In the genomic region with DNA sequence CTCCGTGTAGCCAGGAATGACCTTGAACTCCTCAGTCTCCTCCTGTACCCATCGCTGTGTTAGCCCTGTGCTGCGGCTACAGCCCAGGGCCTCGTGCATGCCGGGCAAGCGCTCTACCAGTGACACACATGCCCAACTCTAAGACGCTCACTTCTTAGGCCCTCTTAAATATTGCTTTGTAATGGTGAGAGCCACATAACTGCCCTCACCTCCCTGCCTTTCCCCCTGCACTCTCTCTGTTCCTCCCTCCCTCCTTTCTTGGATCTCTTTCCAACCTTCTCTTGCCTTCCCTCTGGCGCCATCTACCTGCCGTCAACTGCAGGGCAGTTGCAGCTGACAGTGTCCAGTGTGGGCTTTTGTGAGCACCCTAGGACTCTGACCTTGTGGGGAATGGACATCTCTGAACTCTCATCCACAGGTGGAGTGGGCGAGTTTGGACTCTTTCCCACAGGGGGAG, we compare ENCODE assay signal across 8 mouse cellular contexts. TPM values are rescaled to one million over a fixed set of nuclear protein-coding genes. Genes with fewer than 3 reads are reported as not detected.
A peak's percentile ranks its signal among the peaks of the same experiment; 100 is the strongest.
DNase-seq lines count a peak whose midpoint lies in the region; ATAC-seq and TF ChIP-seq lines count a peak whose summit lies in the region.

No protein-coding gene starts in this region.

- no peak overlapping the region for H3K4me2 ChIP-seq in embryonic facial prominence, embryonic 14.5 days (ENCODE audit: low read depth, low read length)
- H3K4me2 ChIP-seq in heart, embryonic 11.5 days: no peak overlapping the region
- H3K4me2 ChIP-seq in kidney, embryonic 15.5 days: no peak overlapping the region
- no peak overlapping the region for H3K4me2 ChIP-seq in limb, embryonic 15.5 days
- H3K4me2 ChIP-seq in midbrain, postnatal 0 days (ENCODE audit: low read depth, low read length, poor library complexity, severe bottlenecking): no peak overlapping the region

- no peak overlapping the region for H3K27ac ChIP-seq in bone marrow, adult 2 months (ENCODE audit: control insufficient read depth, insufficient read depth, low read depth, low read length, poor library complexity)
- no peak overlapping the region for H3K27ac ChIP-seq in embryonic facial prominence, embryonic 14.5 days (replicated peaks; ENCODE audit: low read depth, low read length)
- H3K27ac ChIP-seq in heart, embryonic 11.5 days (ENCODE audit: low read depth, low read length): peak overlapping the region; percentile 76
- no peak overlapping the region for H3K27ac ChIP-seq in kidney, embryonic 15.5 days
- no peak overlapping the region for H3K27ac ChIP-seq in limb, embryonic 15.5 days
- H3K27ac ChIP-seq in midbrain, postnatal 0 days (ENCODE audit: low read depth, low read length): no peak overlapping the region

- H3K4me3 ChIP-seq in bone marrow, adult 2 months (replicated peaks; ENCODE audit: control insufficient read depth, low read depth, low read length): no peak overlapping the region
- no peak overlapping the region for H3K4me3 ChIP-seq in embryonic facial prominence, embryonic 14.5 days (ENCODE audit: low read depth, low read length)
- H3K4me3 ChIP-seq in heart, embryonic 11.5 days (ENCODE audit: low read depth, low read length): no peak overlapping the region
- H3K4me3 ChIP-seq in kidney, embryonic 15.5 days (replicated peaks): no peak overlapping the region
- no peak overlapping the region for H3K4me3 ChIP-seq in limb, embryonic 15.5 days
- H3K4me3 ChIP-seq in midbrain, postnatal 0 days (ENCODE audit: low read depth, low read length): no peak overlapping the region

- H3K27me3 ChIP-seq in embryonic facial prominence, embryonic 14.5 days (replicated peaks; ENCODE audit: control insufficient read depth, insufficient read depth, low read length): no peaks in the 10 kb centered on the region
- no peaks in the 10 kb centered on the region for H3K27me3 ChIP-seq in heart, embryonic 11.5 days (ENCODE audit: control insufficient read depth, insufficient read depth, low read length)
- H3K27me3 ChIP-seq in kidney, embryonic 15.5 days: no peaks in the 10 kb centered on the region
- H3K27me3 ChIP-seq in limb, embryonic 15.5 days: no peaks in the 10 kb centered on the region
- no peaks in the 10 kb centered on the region; the same call in 1 of the 2 replicates for H3K27me3 ChIP-seq in midbrain, postnatal 0 days (ENCODE audit: insufficient read depth, low read length)

- no peak overlapping the region for H3K9ac ChIP-seq in embryonic facial prominence, embryonic 14.5 days (ENCODE audit: low read depth, low read length)
- peak overlapping the region; percentile 23; the same call in 1 of the 2 replicates for H3K9ac ChIP-seq in heart, embryonic 11.5 days (ENCODE audit: low read depth, low read length)
- no peak overlapping the region for H3K9ac ChIP-seq in kidney, embryonic 15.5 days
- no peak overlapping the region for H3K9ac ChIP-seq in limb, embryonic 15.5 days
- no peak overlapping the region for H3K9ac ChIP-seq in midbrain, postnatal 0 days (replicated peaks; ENCODE audit: low read length, poor library complexity, severe bottlenecking)

- 25% methylated on average over 10 of the region's 10 CpGs for WGBS in bone marrow, adult 2 months
- WGBS in embryonic facial prominence, embryonic 14.5 days: 42% methylated on average over 10 of the region's 10 CpGs
- 28% methylated on average over 10 of the region's 10 CpGs for WGBS in heart, embryonic 11.5 days (ENCODE audit: insufficient replicate concordance)
- 34% methylated on average over 10 of the region's 10 CpGs for WGBS in kidney, embryonic 15.5 days
- WGBS in limb, embryonic 15.5 days: 26% methylated on average over 10 of the region's 10 CpGs
- 26% methylated on average over 10 of the region's 10 CpGs for WGBS in midbrain, postnatal 0 days

- H3K36me3 ChIP-seq in embryonic facial prominence, embryonic 14.5 days (ENCODE audit: control insufficient read depth, insufficient read depth, low read length): no peaks in the 10 kb centered on the region
- no peaks in the 10 kb centered on the region for H3K36me3 ChIP-seq in heart, embryonic 11.5 days (ENCODE audit: control insufficient read depth, insufficient read depth, low read length)
- H3K36me3 ChIP-seq in kidney, embryonic 15.5 days: no peaks in the 10 kb centered on the region
- H3K36me3 ChIP-seq in limb, embryonic 15.5 days: no peaks in the 10 kb centered on the region
- H3K36me3 ChIP-seq in midbrain, postnatal 0 days (ENCODE audit: insufficient read depth, low read length): no peaks in the 10 kb centered on the region

- peak; percentile 80 for DNase-seq in 3T3-L1 (ENCODE audit: low read depth, low spot score)
- DNase-seq in embryonic facial prominence, embryonic 14.5 days (ENCODE audit: low spot score): peak; percentile 76
- peak; percentile 68 for DNase-seq in midbrain, postnatal 0 days (ENCODE audit: low spot score)
- peak; percentile 79 to 89 for DNase-seq in spleen, postnatal 10 days (ENCODE audit: low spot score in 2 of 2)

- TF ChIP-seq CTCF in bone marrow, adult 2 months (IDR thresholded peaks at IDR 0.05; ENCODE audit: control insufficient read depth, insufficient read depth, low read length): peak; percentile 99
- peak; percentile 94 for TF ChIP-seq CTCF in midbrain, postnatal 0 days (IDR thresholded peaks at IDR 0.05)

- peak; percentile 31 for ATAC-seq in embryonic facial prominence, embryonic 14.5 days (ENCODE audit: low read depth)
- peak; percentile 40; the same call in 1 of the 2 replicates for ATAC-seq in heart, embryonic 11.5 days (replicated peaks; ENCODE audit: insufficient number of reproducible peaks, low FRiP score, low TSS enrichment)
- ATAC-seq in kidney, embryonic 15.5 days (replicated peaks; ENCODE audit: low FRiP score): peak; percentile 54
- 0 out of 2 replicates have a peak, but pooled peaks have one; percentile 42 for ATAC-seq in limb, embryonic 15.5 days (ENCODE audit: insufficient number of reproducible peaks, low FRiP score, low TSS enrichment, low read depth)
- ATAC-seq in midbrain, postnatal 0 days (ENCODE audit: low FRiP score): peak; percentile 65

- TF ChIP-seq POLR2A in bone marrow, adult 2 months (IDR thresholded peaks at IDR 0.05; ENCODE audit: borderline replicate concordance, control insufficient read depth, low read depth, low read length): no peak

- peaks cover 5% of the 10 kb centered on the region; the same call in 1 of the 2 replicates for H3K4me1 ChIP-seq in bone marrow, adult 2 months (ENCODE audit: control insufficient read depth, insufficient read depth, low read length)
- 0 out of 2 replicates have a peak, but pooled peaks cover 4% of the 10 kb centered on the region for H3K4me1 ChIP-seq in embryonic facial prominence, embryonic 14.5 days (ENCODE audit: control insufficient read depth, insufficient read depth, low read length)
- H3K4me1 ChIP-seq in heart, embryonic 11.5 days (ENCODE audit: control insufficient read depth, insufficient read depth, low read length): peaks cover 26% of the 10 kb centered on the region
- H3K4me1 ChIP-seq in kidney, embryonic 15.5 days: peaks cover 13% of the 10 kb centered on the region
- peaks cover 16% of the 10 kb centered on the region for H3K4me1 ChIP-seq in limb, embryonic 15.5 days
- no peaks in the 10 kb centered on the region for H3K4me1 ChIP-seq in midbrain, postnatal 0 days (ENCODE audit: insufficient read depth, low read length)

- H3K9me3 ChIP-seq in embryonic facial prominence, embryonic 14.5 days (ENCODE audit: control insufficient read depth, low read length): no peaks in the 10 kb centered on the region
- no peaks in the 10 kb centered on the region for H3K9me3 ChIP-seq in heart, embryonic 11.5 days (replicated peaks; ENCODE audit: control insufficient read depth, low read length)
- no peaks in the 10 kb centered on the region for H3K9me3 ChIP-seq in kidney, embryonic 15.5 days (replicated peaks)
- no peaks in the 10 kb centered on the region for H3K9me3 ChIP-seq in limb, embryonic 15.5 days
- H3K9me3 ChIP-seq in midbrain, postnatal 0 days (ENCODE audit: low read length): no peaks in the 10 kb centered on the region

RNA-seq across cellular contexts. Expression of a gene that starts 38.5 kb away (rescaled TPM):
- polyA plus RNA-seq in bone marrow, adult 2 months (2011; ENCODE audit: insufficient read depth, insufficient read length, low replicate concordance, missing spikeins): not detected in 2 replicates
- 0.06 TPM in 1 of 2 replicates, not detected in the other for polyA plus RNA-seq in embryonic facial prominence, embryonic 14.5 days (2014; fragmentation: Nextera tagmentation; extraction: Ambion mirVana)
- 0.39 and 0.42 TPM in 2 replicates for polyA plus RNA-seq in heart, embryonic 11.5 days (2014; fragmentation: Nextera tagmentation; extraction: Ambion mirVana)
- 0.12 and 0.21 TPM in 2 replicates for polyA plus RNA-seq in kidney, embryonic 15.5 days (2015; fragmentation: Nextera tagmentation; extraction: Ambion mirVana)
- 0.05 and 0.09 TPM in 2 replicates for polyA plus RNA-seq in limb, embryonic 15.5 days (2015; fragmentation: Nextera tagmentation; extraction: Ambion mirVana)
- total RNA-seq in midbrain, postnatal 0 days (2014; rRNA removed): not detected in 2 replicates
- polyA plus RNA-seq in midbrain, postnatal 0 days (2015; fragmentation: Nextera tagmentation; extraction: Ambion mirVana): not detected in 2 replicates
